In the genomic region with DNA sequence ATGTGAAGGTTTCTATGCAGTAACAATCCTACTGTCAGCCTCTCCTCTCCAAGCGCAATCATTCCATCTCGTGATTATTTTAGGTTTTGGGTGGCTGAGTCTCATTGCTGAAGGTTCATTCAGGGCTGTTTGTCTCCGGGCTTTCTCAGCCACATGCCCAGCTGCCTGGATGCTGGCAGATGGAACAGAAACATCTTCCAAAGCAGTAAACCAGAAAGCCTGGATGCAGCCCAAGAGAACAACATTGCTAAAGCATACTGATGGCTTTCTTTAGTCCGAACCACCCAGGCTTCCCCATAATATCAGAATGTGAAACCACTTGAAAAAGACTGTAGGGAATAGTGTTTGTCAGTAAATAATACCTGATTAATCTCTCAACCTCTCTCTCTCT, we compare ENCODE assay signal across 14 mouse cellular contexts. TPM values are rescaled to one million over a fixed set of nuclear protein-coding genes. Genes with fewer than 3 reads are reported as not detected.
DNase-seq lines count a peak whose midpoint lies in the region; ATAC-seq and TF ChIP-seq lines count a peak whose summit lies in the region.
"Had no signal": no experiment of that assay in that cellular context is flagged by ENCODE, and none has a peak within 500 bp of the region (broad histone marks: within the 10 kb centered on the region; RNA-seq: fewer than 3 reads in every experiment).

No protein-coding gene starts in this region.

- peak; percentile 41 for DNase-seq in forebrain, postnatal 0 days
- DNase-seq in 3134 (ENCODE audit: extremely low read depth, insufficient read length, low spot score): peak; percentile 45
- peak; percentile 16 to 27 for DNase-seq in frontal cortex, postnatal 14 days (ENCODE audit: low spot score in 2 of 2)
- DNase-seq in left cerebral cortex, postnatal 4 days: peak; percentile 37
- no peak for DNase-seq in gastrocnemius, adult 8-10 months (ENCODE audit: low spot score in 2 of 2)
- DNase-seq in liver: no peak
- DNase-seq: embryo, embryonic 11 days; heart, adult 2 months; heart, postnatal 36 days; thymus, postnatal 25 days had no signal

- 37% methylated on average over 4 of the region's 4 CpGs for WGBS in forebrain, postnatal 0 days
- 79% methylated on average over 4 of the region's 4 CpGs for WGBS in forebrain, embryonic 13.5 days

- no peaks in the 10 kb centered on the region for H3K4me1 ChIP-seq in forebrain, postnatal 0 days (ENCODE audit: insufficient read depth)
- no peaks in the 10 kb centered on the region for H3K4me1 ChIP-seq in forebrain, embryonic 13.5 days
- H3K4me1 ChIP-seq: liver, embryonic 15.5 days had no signal

- no peaks in the 10 kb centered on the region for H3K36me3 ChIP-seq in forebrain, postnatal 0 days (ENCODE audit: insufficient read depth)
- H3K36me3 ChIP-seq in forebrain, embryonic 13.5 days (ENCODE audit: poor library complexity, severe bottlenecking): no peaks in the 10 kb centered on the region
- H3K36me3 ChIP-seq: liver, embryonic 15.5 days had no signal

- no peak overlapping the region for H3K4me2 ChIP-seq in forebrain, postnatal 0 days (ENCODE audit: low read depth)
- H3K4me2 ChIP-seq in forebrain, embryonic 13.5 days: no peak overlapping the region
- H3K4me2 ChIP-seq: liver, embryonic 15.5 days had no signal

- no peak; the same call in 1 of the 2 replicates for ATAC-seq in forebrain, postnatal 0 days
- ATAC-seq in forebrain, embryonic 13.5 days: no peak
- ATAC-seq in inflammation-experienced regulatory T-cells, adult 6 months: no peak
- ATAC-seq: intestine, postnatal 0 days had no signal

- H3K9ac ChIP-seq in forebrain, postnatal 0 days: no peak overlapping the region
- no peak overlapping the region for H3K9ac ChIP-seq in forebrain, embryonic 13.5 days
- H3K9ac ChIP-seq: liver, embryonic 15.5 days had no signal

- H3K4me3 ChIP-seq in forebrain, postnatal 0 days (ENCODE audit: low read depth, low read length): no peak overlapping the region
- no peak overlapping the region for H3K4me3 ChIP-seq in forebrain, embryonic 13.5 days
- H3K4me3 ChIP-seq: heart, adult 2 months; liver, embryonic 15.5 days had no signal

- TF ChIP-seq CTCF in forebrain, postnatal 0 days (IDR thresholded peaks at IDR 0.05; ENCODE audit: low read depth): no peak

- no peak overlapping the region for H3K27ac ChIP-seq in forebrain, postnatal 0 days (ENCODE audit: low read depth, low read length)
- H3K27ac ChIP-seq in forebrain, embryonic 13.5 days: no peak overlapping the region
- H3K27ac ChIP-seq: heart, adult 2 months; liver, embryonic 15.5 days had no signal

- intact Hi-C loops in left cerebral cortex, postnatal 4 days (cut with DNase I): no loop called here

- H3K9me3 ChIP-seq in forebrain, postnatal 0 days (ENCODE audit: low read length): no peaks in the 10 kb centered on the region
- H3K9me3 ChIP-seq in forebrain, embryonic 13.5 days (replicated peaks): no peaks in the 10 kb centered on the region
- H3K9me3 ChIP-seq: liver, embryonic 15.5 days had no signal

- H3K27me3 ChIP-seq in forebrain, postnatal 0 days (ENCODE audit: insufficient read depth, low read length): no peaks in the 10 kb centered on the region
- no peaks in the 10 kb centered on the region for H3K27me3 ChIP-seq in forebrain, embryonic 13.5 days
- H3K27me3 ChIP-seq: liver, embryonic 15.5 days had no signal

RNA-seq across cellular contexts. Expression of gene Sem1, which starts 34.2 kb away (rescaled TPM):
- total RNA-seq in forebrain, postnatal 0 days (2014; rRNA removed): 67.8 and 86.6 TPM in 2 replicates
- 138 and 170 TPM in 2 replicates for polyA plus RNA-seq in forebrain, postnatal 0 days (2015; fragmentation: Nextera tagmentation; extraction: Ambion mirVana)
- 265 and 298 TPM in 2 replicates for polyA plus RNA-seq in forebrain, embryonic 13.5 days (2015; fragmentation: Nextera tagmentation; extraction: Ambion mirVana)
- 10 to 100 TPM; 47.4 to 54.3 TPM for total RNA-seq in left cerebral cortex, postnatal 4 days (2021)
- 10 to 100 TPM; 54.1 to 66.5 (median 58.5) TPM for total RNA-seq in gastrocnemius, adult 8-10 months (2022)
- polyA plus RNA-seq in inflammation-experienced regulatory T-cells, adult 6 months (2017; shearing (Covaris generic)): 100 to 1,000 TPM; 114 to 194 (median 165) TPM

Comparison
In these comparisons a context has a peak if more than half of its experiments do, and no peak if none do; other contexts are left out.
1. DNase-seq: peak in forebrain, postnatal 0 days (single experiment), 3134 (single experiment), frontal cortex, postnatal 14 days (2 of 2) and left cerebral cortex, postnatal 4 days (single experiment); none in gastrocnemius, adult 8-10 months (0 of 2) and liver (single experiment).